Mouse (Mus musculus) midbrain, embryonic 16.5 days (tissue): ENCODE results near the gene Ttyh2. TPM values are rescaled to one million over a fixed set of nuclear protein-coding genes. Genes with fewer than 3 reads are reported as not detected.

Experiments used
- ATAC-seq: fragments of 200-750 bp; cut with Nextera tagmentation; 2 replicates; pipeline ENCODE4 v1.8.0; 2017; ENCODE audit warnings: moderate TSS enrichment
- H3K27ac ChIP-seq: fragments of 300-500 bp; sonication (generic); 2 replicates; pipeline ENCODE4 v1.5.1; 2014; ENCODE audit warnings: mild to moderate bottlenecking, low read length, mixed read lengths
- H3K27me3 ChIP-seq: fragments of 300-500 bp; sonication (generic); 2 replicates; pipeline ENCODE4 v1.6.1; 2014; ENCODE audit warnings: low read depth, low read length, mixed read lengths; ENCODE audit not compliant: control insufficient read depth, insufficient read depth
- H3K36me3 ChIP-seq: fragments of 300-500 bp; sonication (generic); 2 replicates; pipeline ENCODE4 v1.6.1; 2014; ENCODE audit warnings: mild to moderate bottlenecking, low read length, moderate library complexity, mixed read lengths; ENCODE audit not compliant: control insufficient read depth, insufficient read depth
- H3K4me1 ChIP-seq: fragments of 300-500 bp; sonication (generic); 2 replicates; pipeline ENCODE4 v1.6.1; 2014; ENCODE audit warnings: mild to moderate bottlenecking, low read length, mixed read lengths; ENCODE audit not compliant: control insufficient read depth, insufficient read depth
- H3K4me2 ChIP-seq: fragments of 300-500 bp; sonication (generic); 2 replicates; pipeline ENCODE4 v1.6.1; 2014; ENCODE audit warnings: mild to moderate bottlenecking, low read length, mixed read lengths
- H3K4me3 ChIP-seq: fragments of 300-500 bp; sonication (generic); 2 replicates; pipeline ENCODE4 v1.5.1; 2014; ENCODE audit warnings: low read depth, mild to moderate bottlenecking, low read length, moderate library complexity, mixed read lengths
- H3K9ac ChIP-seq: fragments of 300-500 bp; sonication (generic); 2 replicates; pipeline ENCODE4 v1.6.1; 2014; ENCODE audit warnings: low read depth, low read length, mixed read lengths
- H3K9me3 ChIP-seq: fragments of 300-500 bp; sonication (generic); replicated peaks from 2 replicates; pipeline ENCODE4 v1.6.1; 2014; ENCODE audit warnings: mild to moderate bottlenecking, low read length, mixed read lengths; ENCODE audit not compliant: control insufficient read depth, poor library complexity, severe bottlenecking
- WGBS: fragments of 180-500 bp; shearing (Covaris S2); extraction: QIAGEN DNeasy Blood & Tissue Kit; methylation state at CpG from one replicate; pipeline ENCODE4 v1.1.7; 2014; 5-methylcytosine and 5-hydroxymethylcytosine counted together
- polyA plus RNA-seq: library from polyadenylated mRNA; unstranded; fragments of >200 nt; fragmentation: Nextera tagmentation; extraction: Ambion mirVana; gene quantifications from 2 replicates; pipeline ENCODE4 v1.2.1, GENCODE M21; 2015

Ttyh2 gene
- polyA plus RNA-seq, 1 experiment from 2014 or later = 30.9 TPM

DNA sequence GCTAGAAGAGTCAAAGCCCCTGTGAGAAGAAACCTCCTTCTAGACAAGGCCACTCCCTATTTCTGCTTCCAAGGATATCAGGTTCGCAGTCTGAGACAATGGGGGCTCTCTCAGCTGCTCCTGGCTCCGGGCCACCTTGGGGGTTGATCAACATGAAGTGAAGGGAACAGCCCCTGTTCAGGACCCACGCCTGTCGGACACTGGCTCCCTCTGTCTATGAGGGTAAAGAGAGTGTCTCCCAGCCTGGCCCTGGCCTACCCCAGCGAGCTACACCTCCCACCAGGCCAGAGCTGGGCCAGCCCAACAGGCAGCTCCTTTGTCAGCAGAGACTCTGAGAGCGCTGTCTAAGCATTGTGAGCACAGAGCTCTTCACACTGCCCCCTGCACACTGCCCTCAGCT, 94.7 kb downstream of the Ttyh2 start:
- Histone ChIP-seq H3K4me1 (0 out of 2 replicates have a peak, but pooled peaks cover 2% of the 10 kb centered on the region), H3K4me3 (no peak overlapping the region), H3K4me2 (no peak overlapping the region), H3K27ac (no peak overlapping the region), H3K9me3 (no peaks in the 10 kb centered on the region), H3K27me3 (peaks cover 15% of the 10 kb centered on the region), H3K9ac (no peak overlapping the region), H3K36me3 (no peaks in the 10 kb centered on the region)
- ATAC-seq = no peak
- WGBS = 40% methylated on average over 6 of the region's 6 CpGs

Other genes starting within 250 kb of the Ttyh2 start
- 641 and 649 TPM in 2 replicates for gene Rpl38, start 6.9 kb upstream of the Ttyh2 start, polyA plus RNA-seq
- gene Dnaic2, start 52.0 kb downstream of the Ttyh2 start, polyA plus RNA-seq = 2.2 and 3.1 TPM in 2 replicates
- 0.47 and 0.67 TPM in 2 replicates for gene Kif19a, start 90.0 kb downstream of the Ttyh2 start, polyA plus RNA-seq
- gene Btbd17, start 120.5 kb downstream of the Ttyh2 start, polyA plus RNA-seq = 19.6 and 20.6 TPM in 2 replicates
- not detected in 2 replicates for gene Gpr142, start 123.5 kb downstream of the Ttyh2 start, polyA plus RNA-seq
- 5.4 and 7.4 TPM in 2 replicates for gene Gprc5c, start 175.7 kb downstream of the Ttyh2 start, polyA plus RNA-seq
- 1.2 and 1.3 TPM in 2 replicates for gene Cd300a, start 214.6 kb downstream of the Ttyh2 start, polyA plus RNA-seq